Mouse (Mus musculus): ENCODE results near the gene Prrc2b.

The Prrc2b gene

DNA sequence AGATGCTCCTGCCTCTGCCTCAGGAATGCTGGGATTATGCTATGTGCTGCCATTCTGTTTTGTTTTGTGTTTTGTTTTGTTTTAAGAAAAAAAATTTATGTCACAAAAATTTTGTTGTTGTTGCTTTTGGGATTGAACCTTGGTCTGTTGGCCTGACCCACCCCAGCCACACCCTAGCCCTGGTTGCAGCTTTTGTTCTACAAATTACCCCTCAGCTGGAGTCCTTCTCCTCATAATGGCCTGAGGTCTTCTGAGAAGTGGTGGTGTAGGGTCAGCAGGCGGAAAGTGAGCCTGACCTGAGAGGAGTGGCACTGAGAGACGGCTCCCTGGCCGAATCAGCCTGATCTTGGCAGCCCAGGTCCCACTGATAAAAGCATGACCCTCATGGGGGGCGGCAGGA, 11.8 kb downstream of the Prrc2b start:
- no peak for DNase-seq

DNA sequence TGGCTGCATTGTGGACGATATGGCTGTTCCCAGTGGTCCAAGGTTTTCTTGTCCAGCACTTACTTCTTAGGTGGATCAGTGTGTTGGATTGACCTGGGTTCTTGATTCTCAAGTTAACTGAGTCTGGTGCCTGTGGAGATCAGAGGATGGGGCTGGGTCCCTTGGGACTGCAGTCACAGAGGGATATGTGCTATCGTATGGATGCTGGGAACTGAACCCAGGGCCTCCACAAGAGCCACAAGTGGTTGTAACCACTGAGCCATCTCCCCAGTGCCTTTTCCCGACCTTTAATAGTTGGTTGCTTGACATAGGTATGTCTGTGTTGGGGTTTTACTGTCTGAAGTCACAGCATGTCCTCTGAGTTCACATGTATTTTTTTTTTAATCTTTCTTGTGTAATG, 12.2 kb downstream of the Prrc2b start:
- no peak for DNase-seq

DNA sequence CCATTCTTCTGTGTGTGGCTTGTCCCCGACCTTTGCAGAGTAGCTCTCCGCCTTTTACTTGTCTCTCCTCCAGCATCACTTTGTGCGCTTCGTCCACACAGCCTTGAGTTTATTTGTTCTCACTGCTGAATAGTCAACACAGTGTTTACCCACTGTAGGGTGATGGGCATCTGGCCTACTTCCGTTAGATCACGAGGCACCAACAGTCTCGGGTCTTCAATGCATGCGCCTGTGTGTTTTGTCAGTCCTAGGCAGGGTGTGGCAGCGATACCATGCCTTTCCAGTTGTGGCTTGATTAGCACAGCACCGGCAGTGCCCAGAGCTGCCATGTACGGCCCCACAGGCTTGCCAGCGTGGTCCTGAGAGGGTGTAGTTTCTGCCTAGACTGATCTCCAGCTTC, 13.6 kb downstream of the Prrc2b start:
- DNase-seq = peak; percentile 75

DNA sequence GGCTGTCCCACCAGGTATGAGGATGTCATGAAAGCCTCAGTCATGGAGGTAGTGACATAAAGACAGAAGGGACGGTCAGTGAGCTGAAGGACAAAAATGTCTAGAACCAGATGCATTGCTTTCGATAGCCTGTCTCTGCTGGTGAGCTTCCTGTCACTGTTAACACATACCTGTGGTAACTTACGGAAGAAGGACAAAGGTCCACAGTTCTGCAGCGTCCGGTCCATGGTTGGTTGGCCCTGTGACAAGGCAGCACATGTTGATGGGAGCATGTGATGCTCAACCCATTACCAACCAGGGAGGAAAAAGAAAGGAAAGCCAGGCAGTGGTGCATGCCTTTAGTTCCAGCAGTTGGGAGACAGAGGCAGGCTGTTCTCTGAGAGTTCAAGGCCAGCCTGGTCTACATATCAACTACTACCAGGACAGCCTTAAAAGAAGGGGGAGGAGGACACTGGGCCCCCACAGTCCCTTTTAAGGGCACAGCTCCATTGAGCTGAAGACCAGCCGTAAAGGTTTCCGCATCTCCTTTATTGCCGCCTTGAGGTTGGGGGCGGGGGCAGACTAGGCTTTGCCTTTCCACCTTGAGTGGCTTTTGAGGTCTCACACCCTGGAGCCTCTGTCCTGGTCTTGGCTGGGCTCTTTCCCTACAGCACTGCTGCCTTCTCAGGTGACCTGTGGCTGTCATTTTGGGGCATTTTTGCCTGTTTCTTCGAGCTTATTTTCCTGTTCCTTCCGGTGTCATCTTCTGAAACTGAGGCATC, 14.3 kb downstream of the Prrc2b start:
- DNase-seq = peak; percentile 58

DNA sequence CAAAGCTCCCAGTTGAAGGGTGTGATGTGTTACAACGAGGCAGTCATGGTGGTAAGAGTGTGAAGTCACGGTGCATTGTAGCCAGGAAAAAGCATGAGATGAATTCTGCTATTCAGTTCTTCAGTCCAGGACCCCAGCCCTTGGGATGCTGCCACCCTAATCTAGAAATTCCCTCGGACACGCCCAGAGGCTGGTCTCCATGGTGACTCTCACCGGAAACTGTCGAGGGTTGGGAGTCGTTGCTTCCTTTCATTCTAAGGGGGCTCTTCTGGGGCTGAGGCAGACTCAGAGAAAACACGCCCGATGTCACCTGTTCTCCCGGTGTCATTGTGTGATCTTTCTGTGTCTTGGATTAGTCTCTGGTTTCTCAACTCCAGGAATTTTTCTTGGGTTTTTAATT, 15.7 kb downstream of the Prrc2b start:
- no peak for DNase-seq

DNA sequence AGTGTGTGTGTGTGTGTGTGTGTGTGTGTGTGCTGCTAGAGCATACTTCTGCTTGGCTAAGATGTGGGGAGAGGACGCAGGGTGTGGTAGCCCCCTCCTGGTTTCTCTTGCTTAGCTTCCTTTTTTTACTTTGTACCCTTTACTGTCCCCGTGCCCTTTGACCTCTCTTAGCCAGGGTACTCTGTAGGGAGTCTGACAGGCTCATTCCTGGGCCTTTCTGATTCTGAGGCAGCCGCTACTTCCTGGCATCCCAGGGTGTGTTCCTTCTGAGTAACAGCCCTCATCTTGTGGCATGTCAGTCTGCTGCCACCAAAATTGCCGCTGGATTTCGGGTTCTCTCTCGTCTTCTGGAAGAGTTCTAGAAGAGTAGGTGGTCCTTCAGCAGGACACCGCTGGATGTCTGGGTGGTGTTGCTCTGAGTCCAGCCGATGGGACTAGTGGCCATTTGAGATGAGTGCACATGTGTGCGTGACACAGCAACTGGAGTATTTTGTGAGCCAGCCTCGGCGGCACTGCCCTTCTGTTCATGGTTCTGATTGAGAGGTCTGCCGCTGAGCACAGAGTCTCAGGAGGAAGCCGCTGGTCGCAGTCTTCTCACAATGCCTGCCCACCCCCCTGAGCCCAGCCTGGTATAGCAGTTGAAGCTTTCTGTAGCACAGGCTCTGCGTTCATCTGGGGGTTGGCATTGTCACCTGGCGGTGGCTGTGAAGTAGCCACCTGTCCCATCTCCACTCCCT, 16.3 kb downstream of the Prrc2b start:
- peak; percentile 64 for DNase-seq

DNA sequence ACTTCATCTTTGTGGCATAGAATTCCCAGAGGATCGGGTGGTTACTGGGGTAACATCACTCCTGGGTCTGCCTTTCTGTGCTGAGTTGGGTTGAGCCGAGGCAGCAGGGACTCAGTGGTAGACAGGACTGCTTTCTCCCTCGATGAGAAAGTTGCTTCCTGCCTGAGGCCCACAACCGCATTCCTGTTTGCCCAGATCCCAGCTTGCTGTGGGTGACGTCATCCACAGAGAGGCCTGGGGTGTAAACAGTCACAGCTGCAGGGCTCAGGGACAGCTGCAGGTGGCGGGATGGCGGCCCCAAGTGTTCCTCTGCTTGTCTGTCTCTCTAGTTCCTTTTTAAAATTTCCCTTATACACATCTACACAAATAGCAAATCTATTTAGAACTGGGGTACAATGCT, 16.9 kb downstream of the Prrc2b start:
- DNase-seq = peak; percentile 88

DNA sequence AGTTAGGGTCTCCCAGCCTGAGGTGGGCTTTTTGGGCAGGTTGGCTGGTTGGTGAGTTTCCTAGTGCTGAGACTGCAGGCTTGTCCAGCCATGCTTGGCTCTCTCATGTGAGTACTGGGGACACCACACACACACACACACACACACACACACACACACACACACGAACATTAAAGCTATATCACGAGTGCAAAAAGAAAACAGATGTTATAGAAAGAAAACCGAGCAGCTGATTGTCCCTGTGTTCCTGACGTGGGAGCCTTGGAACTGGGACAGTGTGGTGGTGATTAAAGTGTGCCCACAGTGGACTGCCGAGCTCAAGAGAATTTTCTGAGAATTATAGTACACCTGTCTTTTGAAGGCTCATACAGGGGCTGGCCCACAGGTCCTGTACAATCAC, 18.4 kb downstream of the Prrc2b start:
- DNase-seq = no peak

DNA sequence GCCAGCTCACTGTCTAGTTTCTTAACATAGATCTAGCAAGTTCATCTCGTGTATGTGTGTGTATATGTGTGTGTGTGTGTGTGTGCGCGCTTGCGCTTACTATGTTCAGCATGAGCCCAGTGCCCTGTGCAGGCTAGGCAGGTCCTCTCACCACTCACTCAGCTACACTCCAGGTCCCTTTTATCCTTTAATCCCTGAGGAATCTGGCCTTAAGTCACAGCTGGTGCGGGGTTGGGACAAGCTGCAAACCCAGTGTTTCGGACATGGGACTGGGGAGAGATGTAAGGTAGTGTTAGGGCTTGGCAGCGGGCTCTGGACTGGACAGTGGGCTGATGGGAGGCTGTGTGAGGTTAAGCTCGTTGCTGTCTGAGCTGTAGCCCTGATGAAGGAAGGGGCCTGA, 19.1 kb downstream of the Prrc2b start:
- DNase-seq = no peak

DNA sequence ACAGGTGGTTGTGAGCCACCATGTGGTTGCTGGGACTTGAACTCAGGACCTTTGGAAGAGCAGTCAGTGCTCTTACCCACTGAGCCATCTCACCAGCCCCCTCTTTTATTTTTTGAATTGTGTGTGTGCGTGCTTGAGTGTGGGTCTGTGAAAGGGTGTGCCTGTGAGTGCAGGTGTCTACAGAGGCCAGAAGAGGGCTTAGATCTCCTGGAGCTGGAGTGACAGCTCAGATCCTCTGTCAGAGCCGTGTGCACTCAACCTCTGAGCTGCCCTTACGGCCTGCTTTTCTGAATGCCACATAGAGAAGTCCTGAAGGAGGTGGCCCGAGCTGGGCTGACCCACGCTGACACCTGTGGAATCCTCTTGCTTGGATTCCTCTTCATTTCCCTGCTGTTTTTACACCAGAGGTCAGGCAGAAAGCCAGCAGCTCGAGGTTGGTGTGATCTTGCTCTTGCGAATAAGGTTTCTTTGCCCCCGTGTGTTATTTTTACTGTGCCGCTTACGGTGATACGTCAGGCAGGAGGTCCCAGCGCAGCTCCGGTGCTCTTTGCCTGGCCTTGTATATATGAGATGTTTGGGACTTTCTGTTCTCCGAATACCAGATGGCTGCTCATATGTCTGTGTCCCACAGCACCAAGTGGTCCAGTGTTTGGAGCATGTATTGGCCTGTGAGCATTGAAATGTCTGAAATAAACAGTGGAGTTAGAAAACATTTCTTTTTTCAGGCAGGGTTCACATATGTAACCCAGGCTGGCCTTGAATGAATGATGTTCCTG, 21.0 kb downstream of the Prrc2b start:
- no peak for DNase-seq

DNA sequence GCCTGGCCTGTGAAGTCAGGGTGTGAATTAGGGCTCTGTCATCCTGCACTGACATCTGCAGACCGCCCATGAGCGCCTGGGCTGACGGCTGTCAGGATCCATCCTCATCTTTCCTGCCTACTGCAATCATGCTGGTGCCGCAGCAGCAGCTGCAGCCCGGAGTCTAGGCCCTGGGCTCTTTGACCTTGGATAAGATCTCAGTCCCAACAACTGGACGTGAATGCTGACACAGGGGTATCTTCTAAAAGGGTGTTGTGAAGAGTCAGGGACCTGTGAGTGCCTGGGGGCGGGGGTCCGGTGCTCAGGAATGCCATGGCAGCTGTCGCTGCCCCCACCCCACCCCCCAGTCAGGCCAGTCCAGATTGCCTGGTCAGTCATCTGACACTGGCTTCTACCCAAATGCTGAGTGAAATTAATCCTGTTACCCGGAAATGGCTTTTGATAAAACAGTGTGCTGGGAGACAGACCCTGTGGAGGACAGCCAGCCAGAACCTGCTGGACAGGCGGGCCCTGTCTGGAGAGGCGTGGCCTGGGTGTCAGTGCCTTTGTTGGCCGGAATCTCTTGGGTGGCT, 23.4 kb downstream of the Prrc2b start:
- DNase-seq = peak; percentile 88

DNA sequence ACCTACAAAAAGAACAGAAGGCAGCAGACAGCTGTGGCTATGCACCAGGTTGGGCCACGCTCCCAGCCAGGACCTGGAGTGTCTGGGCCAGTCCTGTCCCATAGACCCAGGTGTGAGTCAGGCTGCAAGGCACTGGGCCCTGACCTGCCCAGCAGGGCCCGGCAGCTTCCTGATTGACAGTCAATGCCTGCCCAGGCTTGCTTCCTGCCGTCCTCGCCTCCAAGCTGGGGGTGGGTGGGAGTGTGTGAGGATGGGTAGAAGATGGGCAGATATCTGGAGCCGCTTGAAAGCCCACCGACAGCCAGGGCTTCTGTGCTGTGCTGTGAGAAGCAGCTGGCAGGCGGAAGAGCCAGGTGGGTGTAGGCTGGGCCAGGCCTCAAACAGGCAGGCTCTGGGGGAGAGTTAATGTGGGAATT, 24.2 kb downstream of the Prrc2b start:
- DNase-seq = peak; percentile 35

DNA sequence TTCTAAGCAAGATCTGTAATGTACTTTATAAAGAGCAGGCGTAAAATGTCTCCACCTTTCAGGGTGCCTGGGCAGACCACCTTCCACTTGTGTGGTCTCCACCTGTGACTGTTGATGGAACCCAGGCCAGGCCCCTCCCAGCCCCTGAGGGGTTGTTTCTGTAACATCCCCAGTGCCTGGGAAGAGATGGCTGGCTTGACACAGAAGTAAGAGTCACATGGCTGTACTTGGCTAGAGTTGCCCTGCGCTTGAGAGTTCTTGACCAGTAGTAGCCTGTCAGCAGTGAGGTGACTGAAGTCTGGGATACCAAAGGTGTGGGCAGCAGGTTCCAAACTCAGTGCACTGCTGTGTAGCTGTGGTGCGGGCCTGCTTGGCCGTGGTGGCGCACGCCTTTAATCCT, 24.6 kb downstream of the Prrc2b start:
- DNase-seq = peak; percentile 65

DNA sequence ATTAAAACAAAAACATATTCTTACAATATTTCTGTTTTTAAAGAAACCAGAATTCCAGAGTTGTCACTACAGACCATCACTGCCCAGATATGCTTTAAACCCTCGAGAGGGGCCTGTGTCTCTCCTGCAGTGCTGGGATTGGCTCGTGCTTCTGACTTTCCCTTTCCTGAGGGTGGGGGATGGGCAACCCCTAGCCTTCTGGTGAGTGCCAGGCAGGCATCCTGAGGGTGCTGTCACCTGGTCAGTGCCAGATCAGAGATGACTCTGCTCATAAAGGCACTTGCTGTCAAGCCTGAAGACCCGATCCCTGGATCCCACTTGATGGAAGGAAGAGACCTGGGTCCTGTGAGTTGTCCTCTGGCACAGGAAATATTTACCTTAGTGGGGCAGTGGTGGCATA, 26.0 kb downstream of the Prrc2b start:
- DNase-seq = no peak

DNA sequence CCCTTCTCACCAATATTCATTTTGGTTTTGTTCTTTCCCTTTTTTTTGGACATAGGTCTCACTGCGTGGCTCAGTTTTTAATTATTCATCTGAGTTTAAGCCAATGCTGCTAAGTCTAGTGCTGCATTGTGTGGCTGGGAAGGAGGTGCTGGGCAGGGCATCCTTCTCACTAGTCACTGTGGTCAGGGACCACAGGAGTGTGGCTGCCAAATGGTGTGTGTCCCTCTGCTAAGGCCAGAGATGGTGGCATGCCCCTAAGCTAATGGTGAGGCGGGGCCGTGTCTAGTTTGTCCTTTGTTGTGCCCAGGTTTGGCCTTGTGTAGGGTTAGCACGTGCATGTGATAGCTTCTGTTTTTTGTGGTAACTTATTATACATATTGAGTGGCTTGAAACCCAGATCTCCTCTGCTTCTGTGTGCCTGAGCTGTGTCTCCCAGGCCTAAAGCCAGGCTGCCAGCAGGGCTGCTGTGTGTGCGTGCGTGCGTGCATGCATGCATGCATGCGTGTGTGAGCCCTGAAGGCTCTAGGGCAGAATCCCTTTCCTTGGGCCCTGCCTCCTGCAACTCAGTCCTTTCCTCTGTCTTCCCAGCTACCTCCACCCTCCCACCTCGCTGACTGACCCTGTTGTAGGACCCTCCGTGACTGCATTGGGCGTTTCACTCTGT, 26.6 kb downstream of the Prrc2b start:
- no peak for DNase-seq

DNA sequence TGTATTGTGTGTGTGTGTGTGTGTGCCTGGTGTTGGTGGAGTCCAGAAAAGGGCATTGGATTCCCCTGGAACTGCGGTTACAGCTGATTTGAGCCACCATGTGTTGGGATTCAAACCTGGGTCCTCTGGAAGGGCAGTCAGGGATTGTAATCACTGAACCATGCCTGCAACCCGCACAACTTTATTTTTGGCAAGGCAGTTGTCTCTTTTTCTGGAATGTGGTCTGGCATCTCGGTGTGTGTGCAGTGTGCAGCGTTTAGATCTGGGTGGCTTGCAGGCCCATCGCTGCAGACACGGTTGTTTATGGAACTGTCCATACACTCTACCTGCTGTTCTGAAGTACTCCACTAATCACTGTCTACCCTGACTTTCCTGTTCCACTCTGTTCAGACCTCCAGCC, 28.5 kb downstream of the Prrc2b start:
- DNase-seq = no peak

DNA sequence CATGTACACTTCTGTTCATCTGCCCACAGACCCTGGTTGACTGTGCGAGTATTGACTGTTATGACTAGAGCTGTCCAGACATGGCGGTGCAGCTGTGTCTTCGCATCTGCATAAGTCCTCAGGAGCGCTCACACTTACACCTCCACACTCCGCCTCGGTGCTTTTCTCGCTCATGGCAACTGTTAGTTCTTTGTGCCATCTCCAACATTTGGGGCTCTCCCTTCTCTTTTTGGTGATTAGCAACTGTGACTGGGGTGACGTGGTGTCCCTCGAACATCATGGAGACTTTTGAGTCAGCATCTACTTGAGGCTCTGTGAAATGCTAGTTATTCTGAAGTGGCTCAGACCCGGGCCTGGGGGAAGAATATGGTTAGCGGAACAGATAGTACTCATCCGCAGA, 29.2 kb downstream of the Prrc2b start:
- DNase-seq = no peak

DNA sequence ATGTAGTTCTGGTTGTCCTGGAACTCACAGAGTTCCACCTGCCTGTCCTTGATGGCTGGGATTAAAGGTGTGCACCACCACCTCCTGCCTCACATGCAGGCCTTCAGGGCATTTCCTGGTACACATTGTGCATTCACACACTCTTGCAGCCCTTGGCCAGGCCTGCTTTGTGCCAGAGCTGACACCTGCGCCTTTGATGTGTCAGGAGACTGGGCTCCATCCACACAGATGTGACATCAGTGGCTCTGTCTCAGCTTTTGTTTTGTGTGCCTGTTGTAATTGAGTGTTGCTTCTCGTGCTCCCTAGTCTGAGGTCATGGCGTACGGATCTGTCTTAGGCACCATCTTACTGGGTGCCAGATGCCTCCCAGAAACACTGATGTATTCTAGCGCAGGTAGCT, 30.5 kb downstream of the Prrc2b start:
- no peak for DNase-seq

DNA sequence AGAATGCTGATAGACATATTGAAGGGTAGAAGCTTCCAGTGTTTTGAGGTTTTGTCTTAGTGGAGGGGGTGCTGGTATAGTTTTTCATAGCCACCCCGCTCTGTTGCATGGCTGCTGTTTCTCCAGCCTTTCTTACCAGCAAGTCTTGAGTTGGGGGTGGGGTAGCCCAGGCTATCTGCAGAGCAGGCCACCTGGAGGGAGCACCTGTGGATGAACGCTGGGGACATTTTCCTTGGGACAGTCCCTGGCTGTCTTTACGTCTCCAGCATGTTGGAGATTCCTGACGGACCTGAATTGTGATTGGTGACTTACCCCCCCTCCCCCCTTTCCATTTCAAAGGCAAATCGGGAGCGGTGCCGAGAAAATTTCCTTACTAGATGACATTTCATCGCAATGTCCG, 31.2 kb downstream of the Prrc2b start:
- DNase-seq = no peak

DNA sequence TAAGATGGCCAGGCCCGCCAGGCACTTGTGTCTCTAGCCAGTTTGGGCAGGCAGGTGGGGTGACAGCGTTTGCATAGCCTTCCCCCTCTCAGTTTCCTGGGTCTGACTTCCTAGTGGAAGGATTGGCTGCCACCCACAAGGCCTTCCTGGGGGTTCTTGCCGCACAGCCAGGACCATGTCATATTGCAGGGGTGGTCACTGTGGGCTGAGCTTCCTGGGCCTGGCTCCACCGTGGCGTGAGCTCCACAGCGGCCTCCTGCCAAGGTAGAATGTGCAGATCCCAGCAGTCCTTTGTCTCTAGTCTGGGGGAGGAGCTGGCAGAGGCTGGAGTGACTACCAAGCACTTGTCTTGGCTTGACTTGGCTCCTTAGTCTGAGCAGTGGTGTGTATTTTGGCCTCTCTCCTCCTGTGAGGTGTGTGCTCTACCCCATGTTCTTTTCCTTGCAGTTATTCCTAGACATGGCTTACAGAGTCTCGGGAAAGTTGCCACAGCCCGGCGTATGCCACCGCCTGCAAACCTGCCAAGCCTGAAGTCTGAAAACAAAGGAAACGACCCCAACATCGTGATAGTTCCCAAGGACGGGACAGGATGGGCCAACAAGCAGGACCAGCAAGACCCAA, 31.9 kb downstream of the Prrc2b start:
- peak; percentile 88 for DNase-seq

DNA sequence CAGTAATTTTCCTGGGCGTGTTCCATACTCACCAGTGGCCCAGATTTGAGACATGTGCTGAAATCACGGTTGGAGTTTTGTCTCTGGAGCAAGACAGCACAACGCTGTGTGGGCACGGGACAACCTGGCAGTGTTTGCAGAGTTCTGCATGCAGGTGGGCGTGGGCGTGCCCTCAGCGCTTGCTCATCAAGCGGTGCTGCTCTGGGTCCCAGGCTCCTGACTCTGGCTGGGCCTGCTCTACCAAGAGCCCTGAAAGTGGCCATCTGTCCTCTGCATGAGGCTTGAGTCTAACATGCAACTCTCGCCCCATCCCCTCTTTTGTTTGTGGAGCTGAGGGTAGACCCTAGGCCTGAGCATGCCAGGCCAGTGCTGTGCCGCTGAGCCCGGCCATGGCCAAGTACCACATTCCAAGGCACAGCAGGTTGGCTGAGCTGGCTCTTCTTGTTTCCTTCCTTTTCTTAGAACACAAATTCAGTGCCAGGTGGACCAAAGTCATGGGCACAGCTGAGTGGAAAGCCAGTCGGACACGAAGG, 36.2 kb downstream of the Prrc2b start:
- no peak for DNase-seq

DNA sequence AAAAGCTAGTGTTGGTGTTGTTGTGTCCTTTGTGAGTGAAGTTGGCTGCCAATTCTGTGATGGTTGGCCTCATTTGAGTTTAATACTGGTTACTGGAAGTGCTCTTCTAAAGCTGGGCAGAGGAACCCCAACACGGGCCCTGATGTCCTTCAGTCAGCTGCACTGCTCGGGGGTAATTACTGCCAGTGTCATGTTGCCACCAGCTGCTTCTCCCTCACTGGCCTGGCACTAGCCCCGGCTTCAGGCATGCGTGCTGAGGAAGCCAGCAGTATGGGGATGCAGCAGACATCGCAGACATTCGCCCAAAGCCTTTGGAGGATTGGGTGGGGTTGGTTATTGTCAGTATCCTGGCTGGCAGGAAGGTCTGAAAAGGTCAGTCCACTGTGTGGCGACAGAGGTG, 36.8 kb downstream of the Prrc2b start:
- DNase-seq = no peak

All from lung, postnatal 36 days (tissue).